Mouse (Mus musculus) liver, adult (tissue): ENCODE data around the gene Rpl13.

Experiments
- GATA4 ChIP-seq: IDR thresholded peaks from 2 replicates; pipeline ENCODE4 v1.6.1; 2014; ENCODE audit warnings: mild to moderate bottlenecking, low read length; ENCODE audit not compliant: insufficient replicate concordance

Gene Rpl13

DNA sequence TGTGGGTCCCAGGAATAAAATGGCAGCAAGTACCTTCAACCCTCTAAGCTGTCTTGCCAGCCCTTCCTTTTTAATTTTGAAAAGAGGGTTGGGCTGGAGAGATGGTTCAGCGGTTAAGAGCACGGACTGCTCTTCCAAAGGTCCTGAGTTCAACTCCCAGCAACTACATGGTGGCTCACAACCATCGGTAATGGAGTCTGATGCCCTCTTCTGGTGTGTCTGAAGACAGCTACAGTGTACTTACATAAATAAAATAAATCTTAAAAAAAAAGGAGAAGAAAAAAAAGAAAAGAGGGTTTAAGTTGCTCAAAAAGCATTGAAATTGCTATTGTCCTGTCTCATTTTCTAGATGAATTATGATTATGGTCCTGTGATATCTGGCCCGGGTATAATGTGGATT lies 906 bp upstream of the Rpl13 start:
- TF ChIP-seq GATA4: no peak

DNA sequence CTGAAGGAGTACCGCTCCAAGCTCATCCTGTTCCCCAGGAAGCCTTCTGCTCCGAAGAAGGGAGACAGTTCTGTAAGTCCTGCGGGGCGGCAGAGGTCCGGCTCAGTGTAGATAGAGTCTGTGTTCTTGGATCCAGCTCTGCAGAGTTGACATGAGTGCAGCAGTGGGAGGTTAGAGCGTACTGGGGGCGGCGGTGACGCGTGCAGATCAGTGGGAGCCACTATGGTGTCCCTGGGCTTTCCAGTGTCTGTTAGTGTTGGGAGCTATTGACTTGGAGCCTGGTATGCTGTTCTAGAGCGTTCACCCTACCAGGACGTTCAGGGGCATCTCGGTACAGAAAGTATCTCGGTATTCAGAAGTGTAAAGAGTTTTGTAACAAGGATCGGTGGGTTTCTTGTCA lies 1.1 kb downstream of the Rpl13 start:
- no peak for TF ChIP-seq GATA4

DNA sequence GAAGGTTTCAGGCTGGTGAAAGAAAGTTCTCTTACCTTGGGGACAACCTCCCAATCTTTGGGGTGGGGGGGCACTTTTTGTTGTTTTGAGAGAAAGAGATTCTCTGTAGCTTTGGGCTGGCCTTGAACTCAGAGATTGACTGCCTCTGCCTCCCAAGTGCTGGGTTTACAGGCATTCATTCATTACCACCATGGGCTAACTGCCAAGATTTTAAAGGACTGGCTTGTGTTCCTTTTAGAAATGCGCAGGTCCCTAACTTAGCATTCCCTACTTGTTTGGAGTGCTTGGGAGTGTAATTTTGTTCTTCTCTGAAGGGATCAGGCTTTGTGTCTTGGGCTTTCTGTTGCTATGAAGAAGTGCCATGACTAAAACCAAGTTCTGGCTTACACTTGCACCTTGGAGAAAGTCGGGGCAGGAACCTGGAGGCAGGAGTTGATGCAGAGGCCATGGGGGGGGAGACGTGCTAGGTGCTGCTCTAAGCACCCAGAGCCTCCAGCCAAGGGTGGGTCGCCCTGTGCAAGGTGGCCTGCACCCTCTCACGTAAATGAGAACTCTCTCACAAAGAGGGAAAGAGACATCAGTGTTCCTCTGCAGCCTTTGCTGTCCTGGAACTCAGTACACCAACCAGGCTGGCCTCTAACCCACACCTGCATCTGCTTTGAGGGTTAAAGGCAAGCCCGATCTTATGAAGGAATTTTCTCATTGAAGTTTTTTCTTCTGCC lies 2.1 kb downstream of the Rpl13 start:
- TF ChIP-seq GATA4: no peak

DNA sequence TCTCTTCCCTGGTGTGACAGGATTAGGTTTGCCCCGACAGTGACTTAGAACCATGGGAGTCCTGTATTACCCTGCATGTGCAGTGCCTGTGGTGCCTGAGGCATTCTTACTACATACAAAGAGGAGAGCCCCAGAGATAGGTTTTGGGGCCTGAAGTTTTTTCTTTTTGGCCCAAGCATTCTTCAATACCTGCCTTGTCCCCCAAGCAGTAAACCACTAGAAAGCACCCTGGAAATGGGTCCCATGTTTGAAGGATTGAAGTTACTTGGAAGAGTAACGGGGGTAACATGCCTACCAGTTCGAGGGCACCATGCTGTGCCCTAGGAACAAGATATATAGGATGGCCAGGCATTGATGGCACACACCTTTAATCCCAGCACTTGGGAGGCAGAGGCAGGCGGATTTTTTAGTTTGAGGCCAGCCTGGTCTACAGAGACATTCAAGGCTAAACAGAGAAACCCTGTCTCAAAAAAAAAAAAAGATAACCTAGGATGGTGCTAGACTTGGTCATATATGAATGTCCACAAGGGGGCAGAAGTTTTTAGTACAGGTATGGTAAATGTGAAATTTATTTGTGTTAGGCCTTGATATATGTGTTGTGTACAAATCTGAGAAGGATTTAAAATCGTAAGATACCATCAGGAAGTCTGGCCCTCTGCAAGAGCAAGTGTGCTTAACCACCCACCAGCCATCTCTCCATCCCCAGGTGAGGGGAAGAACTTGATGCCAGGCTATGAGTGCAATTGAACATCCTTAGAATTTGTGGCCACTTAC lies 3.6 kb downstream of the Rpl13 start:
- no peak for TF ChIP-seq GATA4

DNA sequence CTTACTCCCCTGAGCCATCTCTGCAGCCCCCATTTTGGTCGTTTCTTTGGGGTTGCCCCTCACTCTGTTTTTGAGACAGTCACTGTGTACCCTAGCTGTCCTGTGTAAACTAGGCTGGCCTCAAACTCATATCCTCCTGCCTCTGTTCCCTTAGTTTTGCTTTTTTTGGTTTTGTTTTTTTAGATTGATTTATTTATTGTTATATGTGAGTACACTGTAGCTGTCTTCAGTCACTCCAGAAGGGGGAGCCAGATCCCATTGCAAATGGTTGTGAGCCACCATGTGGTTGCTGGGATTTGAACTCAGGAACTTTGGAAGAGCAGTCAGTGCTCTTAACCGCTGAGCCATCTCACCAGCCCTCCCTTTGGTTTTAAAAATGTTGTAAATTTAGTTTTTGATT lies 4.4 kb downstream of the Rpl13 start:
- TF ChIP-seq GATA4: no peak

DNA sequence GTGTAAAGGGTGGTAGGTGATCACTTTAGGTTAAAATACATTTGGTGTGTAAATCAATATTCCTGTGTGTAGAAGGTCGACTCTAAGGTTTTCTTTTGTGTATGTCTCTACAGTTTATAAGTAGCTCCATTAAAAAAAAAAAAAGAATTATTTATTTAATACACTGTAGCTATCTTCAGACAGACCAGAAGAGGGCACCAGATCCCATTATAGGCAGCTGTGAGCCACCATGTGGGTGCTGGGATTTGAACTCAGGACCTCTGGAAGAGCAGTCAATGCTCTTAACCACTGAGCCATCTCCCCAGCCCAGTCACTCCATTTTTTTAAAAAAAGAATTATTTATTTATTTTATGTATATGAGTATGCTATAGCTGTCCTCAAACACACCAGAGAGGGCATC lies 5.9 kb downstream of the Rpl13 start:
- TF ChIP-seq GATA4: no peak

DNA sequence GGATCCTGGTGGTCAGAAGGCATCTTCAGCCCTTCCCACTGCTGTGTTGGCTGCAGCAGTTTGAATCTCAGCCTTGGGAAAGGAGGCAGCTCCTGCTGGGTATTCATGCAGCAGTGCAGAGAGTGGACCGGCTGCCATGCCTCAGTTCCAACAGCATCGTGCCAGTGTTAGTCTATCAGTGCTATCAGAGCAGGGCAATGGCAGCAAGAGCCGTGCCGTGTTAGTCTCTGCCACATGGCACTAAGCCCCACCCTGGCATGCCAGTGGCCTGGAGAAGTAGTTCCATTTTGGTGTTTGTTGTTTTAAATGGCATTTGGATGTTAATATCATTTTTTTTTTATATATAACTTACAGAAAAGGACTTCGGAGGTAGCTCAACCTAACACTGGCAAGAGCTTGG lies 6.8 kb downstream of the Rpl13 start:
- no peak for TF ChIP-seq GATA4

DNA sequence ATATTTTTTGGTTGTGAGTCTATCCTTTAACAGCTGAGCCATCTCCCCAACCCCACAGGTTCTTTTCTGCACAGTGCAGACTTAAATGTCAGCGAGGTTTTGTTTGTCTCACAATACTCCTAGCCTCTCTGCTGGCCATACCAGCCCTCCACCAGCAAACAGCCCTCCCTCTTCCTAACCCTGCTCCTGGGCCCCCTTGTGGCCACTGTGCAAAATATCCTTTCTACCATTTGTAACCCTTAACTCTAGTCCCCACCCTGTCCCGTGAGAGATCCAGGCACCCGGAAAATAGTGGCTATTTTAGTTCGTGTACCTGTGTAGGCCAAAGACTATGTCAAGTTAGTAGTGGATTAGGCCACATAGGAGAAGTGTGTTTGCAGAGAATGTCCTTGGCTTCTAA lies 8.5 kb downstream of the Rpl13 start:
- TF ChIP-seq GATA4: no peak

DNA sequence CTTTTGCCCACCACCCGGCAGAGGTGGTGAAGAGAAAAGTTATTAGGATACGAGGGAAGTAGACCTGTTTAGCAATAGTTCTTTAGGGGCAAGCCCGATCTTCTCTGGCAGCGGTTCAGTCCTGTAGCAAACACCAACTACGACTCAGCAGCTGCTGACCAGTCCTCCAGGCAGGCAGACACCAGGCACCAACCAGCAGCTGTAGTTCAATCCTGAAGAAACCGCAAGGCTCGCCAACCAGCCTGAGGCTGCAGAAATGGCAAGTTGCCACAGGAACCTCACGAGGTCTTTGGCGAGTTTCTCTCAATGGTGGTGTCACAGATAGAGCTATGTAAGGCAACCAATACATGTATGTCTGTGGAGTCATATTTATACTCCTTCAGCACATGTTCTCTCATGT lies 10.7 kb downstream of the Rpl13 start:
- no peak for TF ChIP-seq GATA4

DNA sequence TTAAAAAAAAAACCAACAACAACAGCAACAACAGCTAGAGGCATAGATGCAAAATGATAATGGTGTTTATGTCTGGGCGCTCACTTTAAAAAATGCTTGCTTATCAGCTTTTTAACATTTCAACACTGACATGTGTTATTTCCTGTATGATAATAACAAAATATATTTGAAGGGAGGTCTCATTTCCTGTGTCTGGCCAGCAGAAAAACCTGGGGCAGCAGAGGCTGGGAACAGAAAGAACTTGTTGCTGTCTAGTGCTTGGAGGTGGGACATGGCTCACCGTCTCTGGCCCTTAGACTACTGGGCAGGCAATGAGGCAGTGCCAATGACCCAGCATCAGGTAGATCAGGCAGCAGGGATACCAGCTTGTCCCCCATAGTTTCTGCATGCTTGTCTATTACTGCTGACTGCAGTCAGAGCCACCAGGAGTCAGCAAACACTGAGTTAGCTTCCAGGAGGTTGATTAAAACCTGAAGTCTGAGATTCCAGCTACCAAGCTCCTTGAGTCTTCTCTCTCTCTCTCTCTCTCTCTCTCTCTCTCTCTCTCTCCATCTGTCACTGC lies 11.8 kb downstream of the Rpl13 start:
- no peak for TF ChIP-seq GATA4

DNA sequence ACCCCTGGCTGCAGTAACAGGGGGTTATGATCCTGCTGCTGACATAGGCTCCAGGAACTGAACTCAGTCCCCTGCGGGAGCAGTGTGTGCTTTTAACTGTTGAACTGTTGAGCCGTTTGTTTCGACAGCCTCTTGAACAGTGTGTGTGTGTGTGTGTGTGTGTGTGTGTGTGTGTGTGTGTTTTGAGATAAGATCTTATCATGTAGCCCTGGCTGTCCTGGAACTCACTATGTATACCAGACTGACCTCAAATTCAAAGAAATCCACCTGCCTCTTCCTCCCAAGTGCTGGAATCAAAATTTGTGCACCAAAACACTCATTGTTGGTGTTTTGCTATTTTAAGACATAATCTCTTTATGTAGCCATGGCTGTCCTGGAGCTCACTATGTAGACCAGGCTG lies 12.5 kb downstream of the Rpl13 start:
- TF ChIP-seq GATA4: 0 out of 2 replicates have a peak, but pooled peaks have one; percentile 25

DNA sequence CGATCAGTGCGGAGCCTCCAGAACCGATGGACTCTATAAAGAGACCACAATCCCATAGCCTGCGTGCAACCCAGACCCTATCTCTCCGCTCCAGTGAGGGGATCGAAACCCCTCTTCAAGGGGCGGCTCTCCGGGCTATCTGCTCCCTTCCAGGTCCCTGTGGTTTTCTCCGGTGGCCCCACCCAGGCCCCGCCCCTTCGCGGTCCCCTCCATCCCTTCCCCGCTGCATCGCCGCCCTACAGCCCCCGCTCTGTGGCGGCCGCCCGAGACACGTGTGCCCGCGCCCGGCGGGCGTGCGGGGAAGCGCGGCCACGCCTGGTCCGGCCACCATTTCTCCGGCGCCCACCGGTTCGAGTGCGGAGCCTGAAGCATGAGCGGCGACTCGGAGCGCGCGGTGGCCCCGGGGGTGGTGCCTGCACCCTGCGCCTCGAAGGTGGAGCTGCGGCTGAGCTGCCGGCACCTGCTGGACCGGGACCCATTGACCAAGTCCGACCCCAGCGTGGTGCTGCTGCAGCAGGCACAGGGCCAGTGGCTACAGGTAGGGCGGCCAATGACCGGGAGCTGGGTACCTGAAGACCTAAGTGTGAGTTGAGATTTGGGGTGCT lies 15.1 kb downstream of the Rpl13 start, which contains the start of gene Cpne7:
Cpne7 (plus strand) TSS at position 248 of the 605 bp plus-strand sequence.
- TF ChIP-seq GATA4: no peak

DNA sequence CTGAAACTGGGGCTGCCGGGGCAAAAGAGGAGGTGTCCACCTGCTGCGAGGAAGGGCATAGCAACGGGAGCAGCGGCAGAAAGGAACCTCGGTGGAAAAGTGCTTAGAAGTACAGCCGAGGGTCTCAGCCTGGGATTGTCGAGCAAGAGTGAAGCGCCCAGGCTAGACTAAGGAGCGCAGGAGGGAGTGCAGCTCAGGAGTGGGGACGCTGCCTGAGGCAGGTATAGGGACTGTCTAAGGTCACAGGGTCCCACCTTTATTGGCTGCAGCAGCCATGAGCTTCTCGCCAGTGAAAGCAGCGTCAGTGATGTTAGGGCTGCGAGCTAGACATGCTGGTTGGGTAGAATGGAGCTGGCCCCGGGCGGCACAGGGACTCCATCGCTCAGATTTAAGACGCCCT lies 15.6 kb downstream of the Rpl13 start:
- no peak for TF ChIP-seq GATA4

DNA sequence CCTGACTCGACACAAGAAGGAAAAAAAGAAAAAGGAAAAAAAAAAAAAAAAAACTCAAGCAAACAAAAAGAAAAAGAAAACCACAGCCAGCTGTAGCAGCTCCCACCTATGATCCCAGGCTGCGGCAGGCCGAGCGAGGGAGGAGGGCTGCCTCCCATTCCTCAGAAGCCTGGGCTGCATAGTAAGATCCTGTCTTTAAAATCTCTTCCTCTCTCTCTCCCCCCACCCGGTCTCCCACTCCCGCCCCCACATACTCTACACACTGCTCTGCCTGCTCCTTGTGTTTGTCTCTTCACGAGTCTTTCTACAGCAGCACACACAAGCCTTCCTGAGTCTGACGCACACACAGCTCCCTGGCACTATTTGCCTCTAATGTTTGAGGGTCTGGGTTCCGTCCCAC lies 19.9 kb downstream of the Rpl13 start:
- TF ChIP-seq GATA4: no peak

DNA sequence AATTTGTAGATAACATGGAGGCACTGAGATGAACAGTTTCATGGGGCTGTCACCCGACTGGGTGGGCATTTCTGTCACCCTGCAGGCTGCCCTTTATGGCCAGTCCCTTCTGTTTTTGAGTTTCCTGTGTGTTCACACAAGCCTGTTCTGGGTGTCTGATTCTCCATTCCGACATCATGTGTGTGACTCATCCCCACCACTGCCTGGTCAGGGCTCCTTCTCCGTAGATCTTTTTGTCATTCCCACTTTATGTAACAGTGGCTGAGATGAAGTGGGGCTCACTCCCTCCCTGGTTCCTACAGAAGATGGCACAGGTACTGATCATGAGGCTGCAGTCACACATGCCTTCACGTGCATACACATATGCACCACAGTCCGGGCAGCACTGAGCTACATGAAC lies 20.5 kb downstream of the Rpl13 start:
- no peak for TF ChIP-seq GATA4
